Mouse (Mus musculus) kidney, adult 18-20 months (tissue): ENCODE measurements at regions not wholly inside any gene's neighbourhood (a gene's known extent, or its start where the extent isn't known, plus 50 kb on each side); places are given as distances from the start of the nearest gene placed in this dataset.

ENCODE experiments used
- DNase-seq: peaks from one replicate; pipeline ENCODE4 v3.0.0; 2021

DNA sequence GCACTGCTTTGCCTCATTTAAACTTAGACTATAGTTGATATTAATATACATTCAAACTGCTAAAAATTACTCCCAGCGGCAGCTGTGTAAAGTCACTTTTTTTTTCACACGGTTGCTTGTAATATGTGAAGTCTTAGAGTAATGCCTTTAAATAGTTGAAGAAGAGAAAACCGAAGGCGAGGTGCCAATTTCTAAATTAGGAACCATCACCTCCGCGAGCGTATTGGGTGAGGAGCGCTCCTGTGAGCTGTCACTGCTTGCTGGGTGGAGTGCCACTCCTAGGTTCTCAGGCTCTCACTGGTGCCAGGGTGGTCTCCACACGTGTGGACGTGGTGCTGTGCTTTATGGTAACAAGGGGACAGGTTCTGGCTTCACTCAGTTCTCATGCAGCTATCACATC, 82.8 kb upstream of the Nectin3 start:
- no peak for DNase-seq

DNA sequence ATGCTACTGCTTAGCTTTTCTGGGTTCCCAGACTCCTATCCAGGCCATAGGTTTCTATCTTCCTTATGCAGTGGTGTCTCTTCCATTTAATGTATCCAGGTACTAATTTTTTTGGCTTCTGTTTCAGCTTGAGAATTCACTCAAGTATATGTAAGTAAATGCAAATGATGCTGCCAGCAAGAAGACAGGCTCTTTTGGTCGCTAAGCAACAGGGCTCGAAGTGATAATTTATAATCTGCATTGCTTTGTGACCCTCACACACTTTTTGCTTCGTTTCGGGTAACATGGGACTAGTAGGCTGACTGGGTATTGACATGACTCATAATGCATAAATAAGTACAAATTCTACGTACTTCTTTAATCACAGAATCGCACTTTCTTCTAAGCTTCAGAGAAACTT, 75.9 kb upstream of the Nectin3 start:
- no peak for DNase-seq

DNA sequence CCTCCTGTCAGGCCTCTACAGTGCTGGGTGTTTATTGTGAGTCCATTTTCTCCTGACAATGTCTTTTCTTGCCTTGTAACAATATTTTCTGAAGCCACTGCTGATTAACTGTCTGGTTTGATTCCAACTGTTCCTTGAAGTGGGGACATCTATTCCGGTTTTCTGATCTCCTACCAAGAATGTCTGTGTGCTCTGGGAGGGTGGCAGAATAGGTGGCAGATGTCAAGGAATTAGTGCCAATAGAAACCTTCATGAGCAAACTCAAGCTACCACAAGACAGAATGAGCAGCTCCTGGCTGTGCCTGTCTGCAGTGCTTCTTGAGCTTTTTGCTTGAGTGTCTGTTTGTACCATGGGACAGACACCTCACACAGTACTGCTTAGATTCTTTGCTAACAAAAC, 69.1 kb upstream of the Nectin3 start:
- DNase-seq: no peak

DNA sequence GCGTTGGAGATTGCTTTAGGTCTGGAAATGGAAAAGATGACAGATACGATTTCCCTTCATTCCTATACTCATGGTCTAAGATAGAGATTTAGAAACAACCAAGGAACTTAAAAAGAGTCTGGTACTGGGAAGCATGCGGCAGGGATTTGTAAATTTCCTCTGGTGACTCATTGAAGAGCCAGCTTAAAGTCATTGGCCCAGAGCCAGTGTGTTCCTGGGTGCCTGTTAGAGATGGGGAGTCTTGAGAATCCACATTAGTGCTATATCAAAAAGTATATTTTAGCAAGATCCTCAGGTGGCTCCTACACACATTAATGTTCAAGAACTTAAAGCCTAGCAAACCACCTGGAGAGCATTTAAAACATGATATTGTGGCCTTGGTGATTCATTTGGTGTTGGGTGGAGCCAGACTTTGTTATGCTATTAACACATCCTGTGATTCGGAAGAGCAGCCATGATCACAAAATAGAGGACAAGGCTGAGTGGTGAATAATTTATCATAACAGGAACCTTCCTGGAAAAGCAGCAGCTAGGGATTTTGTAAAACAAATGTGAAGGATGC, 67.8 kb upstream of the Nectin3 start:
- DNase-seq: no peak

DNA sequence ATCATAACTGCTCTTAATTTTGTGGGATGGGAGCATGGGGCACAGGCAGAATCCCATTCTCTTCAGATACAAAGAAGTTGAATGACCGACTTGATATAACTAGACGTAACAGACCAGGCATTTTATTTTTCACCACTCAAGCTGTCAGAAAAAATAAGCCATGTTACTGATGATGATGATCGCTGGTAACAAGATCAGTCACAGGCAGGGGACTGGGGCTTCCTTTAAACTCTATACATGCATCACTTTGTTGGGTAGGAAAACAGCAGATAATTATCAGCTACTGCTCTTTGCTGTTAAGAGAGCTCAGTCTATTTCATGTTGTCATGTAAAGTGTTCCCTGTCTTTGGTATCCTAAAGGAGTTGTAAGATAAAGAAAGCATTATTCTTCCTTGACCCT, 59.0 kb upstream of the Nectin3 start:
- no peak for DNase-seq

DNA sequence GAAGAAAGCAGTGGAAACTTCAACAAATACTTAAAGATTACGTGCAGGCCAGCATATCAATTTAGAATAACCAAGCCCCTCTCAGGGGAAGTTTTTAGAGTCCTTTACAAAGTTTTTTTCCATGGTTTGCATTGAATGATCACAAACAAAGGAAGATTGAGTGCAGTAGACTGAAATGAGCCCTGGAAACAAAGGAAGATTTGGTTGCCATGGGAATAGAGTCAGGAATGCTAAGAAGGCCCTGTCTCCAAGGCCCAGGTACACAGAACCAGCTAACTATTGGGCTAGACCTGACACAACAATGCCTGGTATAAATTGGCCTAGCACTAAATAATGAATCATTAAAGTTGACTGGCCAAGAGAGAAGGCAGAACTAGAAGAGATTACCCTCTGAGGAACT, 49.9 kb upstream of the Nectin3 start:
- no peak for DNase-seq
